Mouse (Mus musculus): ENCODE data around the gene Thap8.
A peak's percentile ranks its signal among the peaks of the same experiment; 100 is the strongest.

The Thap8 gene

GRCm38 (mm10) chr7:30315559-30316529, 36.0 kb downstream of the Thap8 start:
- DNase-seq (ENCODE audit: low read depth, low spot score), result no peak

GRCm38 (mm10) chr7:30318142-30318541, 38.2 kb downstream of the Thap8 start:
- no peak for DNase-seq (ENCODE audit: low read depth, low spot score)

GRCm38 (mm10) chr7:30320946-30321345, 41.1 kb downstream of the Thap8 start:
- no peak for DNase-seq (ENCODE audit: low read depth, low spot score)

- DNase-seq (ENCODE audit: low read depth, low spot score), result peak; percentile 79
These were observed 41.8 kb downstream of the Thap8 start, which contains the start of gene E130208F15Rik for GRCm38 (mm10) chr7:30321539-30322284. TSS of gene E130208F15Rik (plus strand) at chr7:30321740.

- peak; percentile 96 for DNase-seq (ENCODE audit: low read depth, low spot score)
These were observed 42.4 kb downstream of the Thap8 start for GRCm38 (mm10) chr7:30322285-30322667.

- DNase-seq (ENCODE audit: low read depth, low spot score), result no peak
These were observed 43.0 kb downstream of the Thap8 start for GRCm38 (mm10) chr7:30322865-30323264.

GRCm38 (mm10) chr7:30323795-30324194, 43.9 kb downstream of the Thap8 start, which contains the start of gene Sdhaf1:
TSS of gene Sdhaf1 (minus strand) at chr7:30323895.
- no peak for DNase-seq (ENCODE audit: low read depth, low spot score)

GRCm38 (mm10) chr7:30324300-30324944, 44.5 kb downstream of the Thap8 start:
- peak; percentile 79 for DNase-seq (ENCODE audit: low read depth, low spot score)

GRCm38 (mm10) chr7:30325364-30325763, 45.5 kb downstream of the Thap8 start:
- no peak for DNase-seq (ENCODE audit: low read depth, low spot score)

GRCm38 (mm10) chr7:30326427-30326826, 46.5 kb downstream of the Thap8 start:
- DNase-seq (ENCODE audit: low read depth, low spot score), result no peak

GRCm38 (mm10) chr7:30327140-30327539, 47.2 kb downstream of the Thap8 start:
- no peak for DNase-seq (ENCODE audit: low read depth, low spot score)

- DNase-seq (ENCODE audit: low read depth, low spot score), result no peak
These were observed 48.5 kb downstream of the Thap8 start for GRCm38 (mm10) chr7:30328379-30328778.

GRCm38 (mm10) chr7:30331887-30332286, 52.0 kb downstream of the Thap8 start:
- DNase-seq (ENCODE audit: low read depth, low spot score), result peak; percentile 99

- no peak for DNase-seq (ENCODE audit: low read depth, low spot score)
These were observed 52.8 kb downstream of the Thap8 start for GRCm38 (mm10) chr7:30332622-30333259.

GRCm38 (mm10) chr7:30333436-30333835, 53.5 kb downstream of the Thap8 start:
- no peak for DNase-seq (ENCODE audit: low read depth, low spot score)

GRCm38 (mm10) chr7:30334563-30334962, 54.7 kb downstream of the Thap8 start:
- DNase-seq (ENCODE audit: low read depth, low spot score), result no peak

- no peak for DNase-seq (ENCODE audit: low read depth, low spot score)
These were observed 55.8 kb downstream of the Thap8 start for GRCm38 (mm10) chr7:30335688-30336087.

- DNase-seq (ENCODE audit: low read depth, low spot score), result peak; percentile 90
These were observed 56.5 kb downstream of the Thap8 start for GRCm38 (mm10) chr7:30336384-30336783.

- DNase-seq (ENCODE audit: low read depth, low spot score), result no peak
These were observed 59.7 kb downstream of the Thap8 start for GRCm38 (mm10) chr7:30339432-30340109.

Data from telencephalon, adult 2 months (tissue).